Comparison of ENCODE assay signal across 7 mouse cellular contexts in the genomic region with DNA sequence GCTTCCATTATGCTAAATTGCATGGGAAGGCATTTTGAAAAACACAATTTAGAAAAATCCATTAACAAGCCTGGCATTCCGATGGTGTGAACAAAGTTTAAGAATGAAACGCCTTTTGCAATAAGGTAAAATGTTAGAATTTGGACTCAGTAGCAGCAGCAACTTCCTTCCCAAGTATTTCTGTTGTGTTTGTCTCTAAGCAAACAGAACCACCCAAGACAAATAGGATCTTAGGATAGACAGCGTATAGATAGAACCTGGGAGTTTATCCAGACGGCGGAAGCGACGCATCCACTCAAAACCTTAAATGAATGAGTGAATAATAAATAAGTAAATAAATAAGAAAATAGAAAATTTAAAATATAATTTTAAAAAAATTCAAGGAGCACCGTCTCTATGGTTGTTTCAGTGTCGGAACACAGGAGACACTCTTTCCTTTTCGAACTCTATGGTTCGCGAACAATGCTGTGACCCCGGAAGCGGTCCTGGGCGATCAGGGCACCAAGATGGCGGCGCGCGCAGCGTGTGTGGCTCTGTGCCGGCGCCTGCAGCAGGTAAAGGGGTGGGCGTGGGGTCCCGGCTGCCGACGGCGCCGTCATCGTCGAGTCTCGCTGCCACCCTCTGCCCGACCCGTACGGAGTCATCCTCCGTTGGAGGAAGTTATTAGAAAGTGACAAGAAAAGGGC. TPM values are rescaled to one million over a fixed set of nuclear protein-coding genes. Genes with fewer than 3 reads are reported as not detected.
A peak's percentile ranks its signal among the peaks of the same experiment; 100 is the strongest.
DNase-seq lines count a peak whose midpoint lies in the region; ATAC-seq lines count a peak whose summit lies in the region.

A gene (plus strand): TSS at position 487 of the 686 bp plus-strand sequence.

- H3K9ac ChIP-seq in embryonic facial prominence, embryonic 12.5 days: peak within 1 kb of the TSS; percentile 60
- peak within 1 kb of the TSS; percentile 79 for H3K9ac ChIP-seq in limb, embryonic 11.5 days (ENCODE audit: low read length)
- peak within 1 kb of the TSS; percentile 59 for H3K9ac ChIP-seq in midbrain, embryonic 14.5 days (replicated peaks; ENCODE audit: low read length)

- ATAC-seq in embryonic facial prominence, embryonic 12.5 days (ENCODE audit: insufficient number of reproducible peaks, insufficient read depth, low FRiP score, low TSS enrichment): peak; percentile 85
- ATAC-seq in limb, embryonic 11.5 days (ENCODE audit: insufficient number of reproducible peaks, low FRiP score, low TSS enrichment, low read depth): peak; percentile 80; the same call in 1 of the 2 replicates
- peak; percentile 90 for ATAC-seq in midbrain, embryonic 14.5 days (ENCODE audit: low FRiP score, low TSS enrichment)

- H3K36me3 ChIP-seq in embryonic facial prominence, embryonic 12.5 days: peaks cover 14% of the 10 kb centered on the region
- peaks cover 7% of the 10 kb centered on the region; the same call in 1 of the 2 replicates for H3K36me3 ChIP-seq in limb, embryonic 11.5 days (ENCODE audit: control insufficient read depth, insufficient read depth, low read length)
- H3K36me3 ChIP-seq in midbrain, embryonic 14.5 days (ENCODE audit: control insufficient read depth, insufficient read depth, low read length): peaks cover 14% of the 10 kb centered on the region

- 5% methylated on average over 35 of the region's 35 CpGs for WGBS in embryonic facial prominence, embryonic 12.5 days
- 4% methylated on average over 35 of the region's 35 CpGs for WGBS in limb, embryonic 11.5 days
- WGBS in midbrain, embryonic 14.5 days: 3% methylated on average over 35 of the region's 35 CpGs

- no peaks in the 10 kb centered on the region for H3K27me3 ChIP-seq in embryonic facial prominence, embryonic 12.5 days
- H3K27me3 ChIP-seq in limb, embryonic 11.5 days (ENCODE audit: control insufficient read depth, insufficient read depth, low read length): no peaks in the 10 kb centered on the region
- H3K27me3 ChIP-seq in midbrain, embryonic 14.5 days (ENCODE audit: control insufficient read depth, insufficient read depth, low read length): 0 out of 2 replicates have a peak, but pooled peaks cover 3% of the 10 kb centered on the region

- peak within 1 kb of the TSS; percentile 77 for H3K4me3 ChIP-seq in embryonic facial prominence, embryonic 12.5 days
- peak within 1 kb of the TSS; percentile 85 for H3K4me3 ChIP-seq in limb, embryonic 11.5 days (ENCODE audit: low read depth, low read length)
- peak within 1 kb of the TSS; percentile 56 for H3K4me3 ChIP-seq in midbrain, embryonic 14.5 days (replicated peaks; ENCODE audit: low read depth, low read length)

- DNase-seq in adrenal gland, postnatal 25 days: peak; percentile 85
- peak; percentile 98 for DNase-seq in heart, adult 11 months
- DNase-seq in kidney, adult 18-20 months: peak; percentile 83
- DNase-seq in limb, embryonic 11.5 days (ENCODE audit: low spot score): peak; percentile 91
- DNase-seq in midbrain, embryonic 14.5 days: peak; percentile 98
- peak; percentile 66 to 74 for DNase-seq in spleen, adult 18-20 months

- H3K4me1 ChIP-seq in embryonic facial prominence, embryonic 12.5 days: peaks cover 9% of the 10 kb centered on the region; the same call in 1 of the 2 replicates
- H3K4me1 ChIP-seq in limb, embryonic 11.5 days (ENCODE audit: control insufficient read depth, insufficient read depth, low read length): no peaks in the 10 kb centered on the region
- H3K4me1 ChIP-seq in midbrain, embryonic 14.5 days (ENCODE audit: control insufficient read depth, insufficient read depth, low read length): peaks cover 5% of the 10 kb centered on the region; the same call in 1 of the 2 replicates

- no peaks in the 10 kb centered on the region for H3K9me3 ChIP-seq in embryonic facial prominence, embryonic 12.5 days
- H3K9me3 ChIP-seq in limb, embryonic 11.5 days (ENCODE audit: control insufficient read depth, low read length): no peaks in the 10 kb centered on the region; the same call in 1 of the 2 replicates
- no peaks in the 10 kb centered on the region for H3K9me3 ChIP-seq in midbrain, embryonic 14.5 days (ENCODE audit: control insufficient read depth, low read length)

- H3K27ac ChIP-seq in embryonic facial prominence, embryonic 12.5 days: peak within 1 kb of the TSS; percentile 32; the same call in 1 of the 2 replicates
- peak within 1 kb of the TSS; percentile 62; the same call in 1 of the 2 replicates for H3K27ac ChIP-seq in limb, embryonic 11.5 days (replicated peaks; ENCODE audit: low read depth, low read length)
- peak within 1 kb of the TSS; percentile 78 for H3K27ac ChIP-seq in midbrain, embryonic 14.5 days (replicated peaks; ENCODE audit: low read depth, low read length)

- peak within 1 kb of the TSS; percentile 78 for H3K4me2 ChIP-seq in embryonic facial prominence, embryonic 12.5 days (replicated peaks)
- peak within 1 kb of the TSS; percentile 72 for H3K4me2 ChIP-seq in limb, embryonic 11.5 days (ENCODE audit: low read depth, severe bottlenecking)
- H3K4me2 ChIP-seq in midbrain, embryonic 14.5 days (ENCODE audit: low read length): peak within 1 kb of the TSS; percentile 81

RNA-seq across cellular contexts. Expression of the gene that starts here (rescaled TPM):
- total RNA-seq in adrenal gland, postnatal 25 days (2021): 47.5 and 53.5 TPM in 2 replicates
- 72.7 and 75.7 TPM in 2 replicates for polyA plus RNA-seq in embryonic facial prominence, embryonic 12.5 days (2016; fragmentation: Nextera tagmentation; extraction: Ambion mirVana)
- 79.8 and 79.9 TPM in 2 replicates for polyA plus RNA-seq in limb, embryonic 11.5 days (2014; fragmentation: Nextera tagmentation; extraction: Ambion mirVana)
- polyA plus RNA-seq in midbrain, embryonic 14.5 days (2014; fragmentation: Nextera tagmentation; extraction: Ambion mirVana): 79.6 and 83.3 TPM in 2 replicates

Comparison
In these comparisons a context has a peak if more than half of its experiments do, and no peak if none do; other contexts are left out.
1. Peak in every context shown above with its lines: DNase-seq, ATAC-seq, H3K4me3 ChIP-seq and H3K27ac ChIP-seq.